Mouse (Mus musculus) CD4-positive, CD25-positive, alpha-beta regulatory T cell, adult 2 months (primary cell): ENCODE results near the gene Tmem267.

Source experiments
- DNase-seq: peaks from one replicate; pipeline ENCODE4 v3.0.0-alpha.2; 2012; ENCODE audit warnings: low read depth, low spot score

The Tmem267 gene

DNA sequence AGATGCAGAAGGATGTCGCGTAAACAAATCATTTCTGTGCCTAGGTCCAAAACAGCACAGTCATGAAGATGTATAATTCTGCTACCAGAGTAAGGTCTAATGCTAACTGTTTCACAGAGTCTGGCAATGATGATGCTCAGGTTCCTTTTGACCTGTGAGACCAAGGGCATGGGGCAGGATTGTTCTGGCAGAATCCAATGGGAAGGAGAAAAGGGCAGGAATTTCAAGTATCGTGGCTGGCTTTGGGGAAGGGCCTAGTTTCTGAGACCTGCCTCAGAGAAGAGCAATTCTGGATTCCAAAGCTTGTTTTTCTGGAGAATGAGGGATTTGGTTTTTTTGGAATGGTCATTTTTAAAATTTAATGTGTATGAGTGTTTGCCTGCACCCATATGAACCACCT is 131.0 kb downstream of the Tmem267 start:
- DNase-seq = no peak

- no peak for DNase-seq
Observed at GRCm38 (mm10) chr13:119619735-119620134, 131.9 kb downstream of the Tmem267 start.

GRCm38 (mm10) chr13:119623634-119624033 is 135.8 kb downstream of the Tmem267 start, which contains the start of gene Ccl28:
Ccl28 (plus strand) TSS chr13:119623819.
- DNase-seq = no peak

GRCm38 (mm10) chr13:119625952-119626351 is 138.1 kb downstream of the Tmem267 start:
- DNase-seq = peak; percentile 43

DNA sequence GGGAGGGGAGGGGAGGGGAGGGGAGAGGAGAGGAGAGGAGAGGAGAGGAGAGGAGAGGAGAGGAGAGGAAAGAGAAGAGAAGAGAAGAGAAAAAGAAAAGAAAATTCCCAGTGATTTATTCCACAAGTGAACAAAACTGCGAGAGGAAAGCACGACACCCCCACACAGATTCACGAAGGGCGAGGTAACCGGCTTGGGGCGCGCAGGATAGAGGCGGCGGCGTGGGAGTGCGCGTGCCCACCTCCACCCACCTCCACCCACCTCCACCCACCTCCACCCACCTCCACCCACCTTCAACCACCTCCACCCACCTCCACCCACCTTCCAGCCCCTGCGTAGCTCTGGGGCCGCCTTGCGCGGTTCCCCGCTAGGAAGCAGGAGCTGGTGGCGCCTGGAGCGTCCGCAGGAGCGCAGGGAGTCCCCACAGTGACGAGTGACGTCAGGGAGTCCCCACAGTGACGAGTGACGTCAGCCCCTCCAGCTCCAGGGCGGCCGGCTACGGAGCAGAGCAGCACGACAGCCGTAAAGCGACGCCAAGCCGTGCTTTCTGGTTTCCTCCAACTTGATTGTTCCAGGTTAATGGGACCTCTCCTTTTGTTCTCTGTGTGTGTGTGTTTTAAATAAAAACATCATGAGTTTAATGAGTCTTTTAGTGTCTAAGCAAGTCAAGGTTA is 143.8 kb downstream of the Tmem267 start:
- peak; percentile 96 for DNase-seq

GRCm38 (mm10) chr13:119632156-119632548 is 144.3 kb downstream of the Tmem267 start:
- DNase-seq = no peak

DNA sequence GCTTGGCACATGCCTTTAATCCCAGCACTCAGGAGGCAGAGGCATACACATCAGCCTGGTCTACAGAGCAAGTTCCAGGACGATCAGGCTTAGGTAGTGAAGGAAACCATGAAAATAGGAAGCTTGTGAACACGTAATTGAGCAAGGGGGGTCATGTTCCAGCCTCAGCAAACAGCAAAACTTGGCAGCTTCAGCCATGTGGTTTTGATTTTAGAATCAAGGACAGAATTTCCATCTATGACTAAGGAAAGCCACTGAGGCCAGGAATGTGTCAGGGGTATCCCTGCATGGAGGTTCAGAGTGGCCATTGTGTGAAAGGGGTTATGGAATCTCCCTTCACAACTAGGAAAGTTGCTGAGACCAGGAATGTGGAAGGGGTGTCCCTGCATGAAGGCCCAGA is 147.7 kb downstream of the Tmem267 start:
- DNase-seq = no peak

DNA sequence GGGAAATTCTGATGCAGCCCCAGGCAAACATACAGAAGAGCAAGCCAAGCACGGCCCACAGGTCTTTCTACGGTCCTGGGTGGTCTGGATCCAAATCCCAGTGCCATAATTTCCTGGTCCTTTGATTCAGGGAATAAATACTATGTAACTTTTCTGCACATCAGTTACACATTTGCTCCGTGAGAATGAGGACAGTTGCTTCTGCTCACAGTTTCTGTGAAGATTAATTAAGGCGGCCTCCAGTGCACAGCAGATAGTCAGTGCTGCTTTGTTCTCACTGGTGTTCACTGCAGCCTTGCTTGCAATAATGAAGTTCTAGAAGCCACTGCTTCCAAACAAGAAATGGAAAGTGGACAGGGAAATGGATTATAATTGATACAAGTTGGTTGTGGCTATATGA is 150.0 kb downstream of the Tmem267 start:
- no peak for DNase-seq

DNA sequence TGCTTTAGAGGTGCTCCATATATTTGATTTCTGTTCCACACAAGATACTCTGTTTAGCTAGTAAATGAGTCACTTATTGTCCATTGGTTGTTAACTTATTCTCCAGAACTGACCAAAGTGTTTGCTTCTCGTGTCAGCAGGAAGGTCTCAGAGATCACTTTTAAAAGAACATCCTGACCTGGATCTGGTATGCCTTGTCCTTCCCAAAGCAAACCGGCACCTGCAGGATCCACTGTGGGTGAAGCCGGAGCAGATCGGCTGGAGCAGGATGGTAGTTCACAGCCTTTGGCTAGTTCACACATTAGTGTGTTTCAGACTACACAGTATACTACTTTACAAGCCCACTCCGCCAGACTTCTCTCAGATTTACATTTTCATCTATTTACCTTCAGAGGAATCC is 150.6 kb downstream of the Tmem267 start:
- no peak for DNase-seq

- no peak for DNase-seq
Observed at GRCm38 (mm10) chr13:119639302-119639701, 151.5 kb downstream of the Tmem267 start.

GRCm38 (mm10) chr13:119640504-119640903 is 152.7 kb downstream of the Tmem267 start:
- DNase-seq = peak; percentile 68

DNA sequence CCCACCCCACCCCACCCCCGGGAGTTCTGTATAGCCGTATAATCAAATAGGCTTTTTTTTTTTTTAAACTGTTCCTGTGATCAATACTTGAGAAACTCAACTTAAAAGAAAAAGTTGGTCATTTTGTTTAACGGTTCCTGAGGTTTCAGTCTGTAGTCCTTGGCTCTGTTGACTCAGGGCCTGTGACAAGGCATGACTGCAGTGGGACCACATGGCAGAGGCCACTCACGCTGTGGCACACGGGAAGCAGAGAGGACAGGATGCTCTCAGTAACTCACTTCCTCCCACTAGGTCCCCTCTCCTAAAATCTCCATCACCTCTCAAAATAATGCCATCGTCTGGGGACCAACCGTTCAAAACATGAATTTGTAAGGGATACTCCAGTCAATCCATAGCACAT is 153.3 kb downstream of the Tmem267 start:
- DNase-seq = no peak

- no peak for DNase-seq
Observed at GRCm38 (mm10) chr13:119644769-119645168, 156.9 kb downstream of the Tmem267 start.

DNA sequence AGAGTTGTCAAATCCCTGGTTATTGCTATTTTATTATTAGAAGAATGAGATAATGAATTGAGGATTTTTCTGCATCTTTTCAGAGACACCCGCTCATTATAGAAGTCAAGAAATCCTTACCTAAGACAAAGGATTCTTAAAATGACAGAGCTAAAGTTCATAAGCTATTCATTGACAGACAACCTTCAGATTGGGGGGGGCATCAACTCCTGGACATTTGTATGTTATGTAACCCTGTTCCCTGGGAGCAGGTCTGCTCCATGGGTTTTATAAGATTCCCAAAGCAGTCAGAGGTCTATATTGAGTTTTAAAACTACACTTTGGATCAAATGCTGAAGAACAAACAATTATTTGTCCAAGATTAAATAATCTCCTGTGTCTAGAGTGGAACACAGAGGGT is 158.7 kb downstream of the Tmem267 start:
- DNase-seq = no peak

DNA sequence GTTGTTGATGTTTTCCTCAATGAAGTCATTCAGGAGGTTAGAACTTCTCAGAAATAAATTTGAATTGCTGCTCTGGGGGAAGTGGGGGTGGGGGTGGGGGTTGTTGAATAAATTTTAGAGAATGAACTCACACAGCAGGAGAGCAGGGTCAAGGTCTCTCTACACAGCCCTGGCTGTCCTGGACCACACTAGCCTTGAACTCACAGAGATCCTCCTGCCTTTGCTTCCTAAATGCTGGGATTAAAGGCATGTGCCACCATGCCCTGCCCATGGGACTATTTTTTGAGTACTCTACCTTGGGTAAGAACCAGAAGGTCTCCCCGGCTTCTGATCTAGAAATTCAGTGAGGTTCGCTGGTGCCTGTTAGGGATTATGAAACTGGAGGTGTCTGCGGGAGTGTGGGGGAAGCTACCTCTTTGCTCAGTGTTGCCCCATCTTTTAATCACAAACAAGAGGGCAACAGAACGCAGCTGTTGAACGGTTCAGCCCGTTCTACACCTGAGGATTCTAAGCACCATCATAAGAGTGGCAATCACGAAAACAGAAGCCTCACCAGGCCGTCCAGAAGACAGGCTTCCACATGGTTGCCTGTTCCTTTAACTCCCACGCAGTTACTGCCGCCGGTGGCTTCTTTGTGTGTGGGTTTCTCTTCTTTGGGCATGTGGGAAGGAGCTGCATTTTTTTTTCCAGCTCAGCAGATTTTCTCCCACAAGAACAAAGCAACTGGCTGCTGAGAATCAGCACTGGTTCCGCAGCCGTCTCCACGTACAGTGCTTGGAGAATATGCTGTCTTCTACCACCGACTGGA is 161.3 kb downstream of the Tmem267 start:
- no peak for DNase-seq

DNA sequence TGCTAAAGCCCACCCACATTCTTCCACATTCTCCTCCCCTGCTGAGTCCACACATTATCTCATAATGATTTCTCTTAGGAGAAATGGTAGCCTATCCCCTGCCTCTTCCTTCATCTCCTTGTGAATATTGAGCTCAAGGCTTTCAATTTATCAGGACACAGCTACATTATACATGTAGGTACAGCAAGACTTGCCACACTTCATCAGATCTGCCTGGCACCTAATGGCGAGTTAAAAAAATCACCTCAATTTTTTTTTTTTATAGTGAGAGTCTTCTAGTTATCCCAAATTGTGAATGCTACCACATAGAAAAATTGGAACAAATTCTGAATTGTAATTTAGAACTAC is 161.8 kb downstream of the Tmem267 start:
- DNase-seq = no peak

DNA sequence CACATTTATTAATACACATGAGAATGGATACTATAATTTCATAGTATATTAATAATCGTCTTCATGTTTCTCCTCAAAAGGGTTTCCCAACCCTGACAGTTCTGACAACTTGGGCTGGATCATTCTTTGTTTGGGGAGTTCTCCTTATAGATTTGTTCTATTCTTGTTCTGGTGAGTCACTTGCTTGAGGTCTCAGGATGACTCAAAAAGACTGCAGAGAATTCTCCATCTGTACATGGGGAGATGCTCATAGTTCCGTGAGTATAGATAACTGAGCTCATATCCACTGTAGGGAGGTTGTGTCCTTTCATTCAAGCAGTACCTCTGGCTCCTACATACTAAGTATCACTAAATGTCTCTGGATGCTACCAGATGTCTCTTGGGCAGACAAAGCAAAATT is 166.9 kb downstream of the Tmem267 start:
- no peak for DNase-seq

DNA sequence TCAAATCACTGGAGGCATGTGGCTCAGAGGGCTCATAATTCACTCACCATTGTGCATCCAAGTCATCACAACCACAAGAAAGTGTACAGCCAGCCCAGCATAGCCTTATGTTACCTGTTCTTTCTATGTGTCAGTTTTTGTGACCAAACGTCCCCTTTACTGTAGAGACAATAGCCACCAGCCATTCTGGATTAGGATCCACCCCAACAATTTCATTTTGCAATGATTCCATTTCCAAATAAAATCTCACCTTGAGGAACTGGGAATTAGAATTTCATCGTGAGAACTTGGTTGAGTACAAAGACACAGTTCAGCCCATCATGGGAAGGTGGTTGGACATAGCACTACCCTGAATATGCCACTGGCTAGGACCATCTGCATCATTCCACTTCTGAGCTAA is 168.4 kb downstream of the Tmem267 start:
- no peak for DNase-seq

- DNase-seq = no peak
Observed at GRCm38 (mm10) chr13:119656846-119657416, 169.1 kb downstream of the Tmem267 start.
